Mouse (Mus musculus): ENCODE data around the gene Sctr. TPM values are rescaled to one million over a fixed set of nuclear protein-coding genes. Genes with fewer than 3 reads are reported as not detected.

The Sctr gene
- polyA plus RNA-seq, 1 experiment = 1.9 TPM

DNA sequence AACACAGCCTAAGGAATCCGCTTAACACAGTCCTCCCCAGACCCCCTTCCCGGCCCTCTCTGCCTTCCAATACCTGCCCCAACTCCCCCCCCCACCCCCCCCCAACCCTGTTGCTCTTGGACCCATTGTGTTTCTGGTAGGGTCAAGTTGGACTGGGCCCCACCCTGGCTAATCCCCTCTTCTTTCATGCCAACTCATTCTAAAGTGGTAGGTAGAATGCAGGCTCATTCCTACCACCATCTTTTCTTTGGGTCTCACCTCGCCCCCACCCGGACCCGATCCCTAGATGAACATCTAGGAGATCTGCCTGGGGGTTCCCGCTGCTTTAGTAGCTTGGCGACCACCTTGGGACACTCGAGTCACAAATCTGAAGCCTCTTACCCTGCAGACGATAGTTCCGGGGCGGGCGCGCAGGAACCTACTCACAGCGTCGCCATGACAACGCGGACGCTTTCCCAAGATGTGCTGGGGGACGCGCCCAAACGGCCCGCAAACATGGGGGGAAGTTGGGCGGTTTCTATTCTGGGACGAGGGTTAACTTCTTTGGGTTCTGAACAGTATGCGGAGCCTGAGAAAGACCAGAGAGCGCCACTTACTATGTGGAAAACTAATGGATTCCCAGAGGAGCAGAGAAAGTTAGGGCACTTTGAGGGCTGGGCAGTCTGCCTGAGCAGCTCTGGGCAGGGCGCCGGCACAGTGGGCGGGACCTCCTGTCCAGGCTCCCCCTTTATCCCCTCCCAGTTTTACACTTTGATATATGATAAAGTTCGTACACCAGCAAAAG lies 9.7 kb upstream of the Sctr start, which contains the start of gene Cfap221:
Cfap221 (minus strand) TSS at position 437 of the 784 bp plus-strand sequence.
- Histone ChIP-seq H3K79me2 (ENCODE audit: control insufficient read depth, insufficient read depth) (no peaks in the 10 kb centered on the region), H3K27me3 (ENCODE audit: control insufficient read depth, insufficient read depth, insufficient read length) (peaks cover 5% of the 10 kb centered on the region), H3K4me3 (peak within 1 kb of the TSS; percentile 10), H3K36me3 (ENCODE audit: control insufficient read depth, insufficient read depth) (no peaks in the 10 kb centered on the region), H3ac (ENCODE audit: control insufficient read depth, insufficient read length) (no peak within 1 kb of the TSS), H3K4me2 (ENCODE audit: low read depth) (peak within 1 kb of the TSS; percentile 75)
- TF ChIP-seq SRF (IDR thresholded peaks at IDR 0.05; ENCODE audit: control insufficient read depth, insufficient read length, low read depth) (no peak), CEBPB (IDR thresholded peaks at IDR 0.05; ENCODE audit: insufficient read depth, poor library complexity, severe bottlenecking) (no peak), REST (IDR thresholded peaks at IDR 0.05; ENCODE audit: insufficient read depth, insufficient read length) (no peak)

DNA sequence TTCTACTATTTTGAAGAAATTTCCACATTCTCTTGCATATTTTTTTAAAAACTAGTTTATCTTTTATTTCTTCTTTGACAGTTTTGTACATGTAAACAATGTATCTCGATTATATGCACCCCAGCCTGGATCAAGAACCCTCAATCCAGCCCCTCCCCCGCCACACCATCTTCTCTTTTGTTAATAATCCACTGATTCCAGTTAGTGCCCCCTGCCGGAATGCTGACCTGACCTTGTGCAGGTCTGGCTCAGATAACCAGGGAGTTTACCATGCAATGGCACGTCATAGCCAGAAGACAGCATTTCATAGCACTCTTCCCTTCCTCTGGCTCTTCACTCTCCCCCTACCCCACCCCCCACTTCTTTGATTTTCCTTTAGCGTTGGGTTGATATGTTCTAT lies 9.1 kb upstream of the Sctr start:
- no peaks in the 10 kb centered on the region for H3K36me3 ChIP-seq (ENCODE audit: control insufficient read depth, insufficient read depth)
- H3ac ChIP-seq (ENCODE audit: control insufficient read depth, insufficient read length) = no peak overlapping the region
- H3K4me3 ChIP-seq = peak overlapping the region; percentile 10
- TF ChIP-seq MYOD1 (IDR thresholded peaks at IDR 0.05; ENCODE audit: control insufficient read depth in 1 of 3, insufficient read length in 2 of 3, low read depth in 2 of 3) (no peak), MYOG (IDR thresholded peaks at IDR 0.05; ENCODE audit: control insufficient read depth in 1 of 3, insufficient read depth in 1 of 3, insufficient read length in 2 of 3, low read depth in 2 of 3) (no peak), SRF (IDR thresholded peaks at IDR 0.05; ENCODE audit: control insufficient read depth, insufficient read length, low read depth) (no peak), USF1 (IDR thresholded peaks at IDR 0.05; ENCODE audit: low read depth) (no peak), POLR2AphosphoS2 (IDR thresholded peaks at IDR 0.05; ENCODE audit: insufficient read length, low read depth) (no peak), E2F4 (IDR thresholded peaks at IDR 0.05; ENCODE audit: insufficient read depth) (no peak), REST (IDR thresholded peaks at IDR 0.05; ENCODE audit: insufficient read depth, insufficient read length) (no peak), TCF12 (IDR thresholded peaks at IDR 0.05; ENCODE audit: insufficient read depth, poor library complexity, severe bottlenecking) (no peak), POLR2A (IDR thresholded peaks at IDR 0.05; ENCODE audit: insufficient read length, low read depth) (no peak), TCF3 (IDR thresholded peaks at IDR 0.05; ENCODE audit: insufficient read length, low read depth) (no peak), MAX (IDR thresholded peaks at IDR 0.05; ENCODE audit: low read depth) (no peak), CEBPB (IDR thresholded peaks at IDR 0.05; ENCODE audit: insufficient read depth, poor library complexity, severe bottlenecking) (no peak)
- peaks cover 12% of the 10 kb centered on the region for H3K27me3 ChIP-seq (ENCODE audit: control insufficient read depth, insufficient read depth, insufficient read length)
- no peaks in the 10 kb centered on the region for H3K79me2 ChIP-seq (ENCODE audit: control insufficient read depth, insufficient read depth)
- peak overlapping the region; percentile 75 for H3K4me2 ChIP-seq (ENCODE audit: low read depth)

DNA sequence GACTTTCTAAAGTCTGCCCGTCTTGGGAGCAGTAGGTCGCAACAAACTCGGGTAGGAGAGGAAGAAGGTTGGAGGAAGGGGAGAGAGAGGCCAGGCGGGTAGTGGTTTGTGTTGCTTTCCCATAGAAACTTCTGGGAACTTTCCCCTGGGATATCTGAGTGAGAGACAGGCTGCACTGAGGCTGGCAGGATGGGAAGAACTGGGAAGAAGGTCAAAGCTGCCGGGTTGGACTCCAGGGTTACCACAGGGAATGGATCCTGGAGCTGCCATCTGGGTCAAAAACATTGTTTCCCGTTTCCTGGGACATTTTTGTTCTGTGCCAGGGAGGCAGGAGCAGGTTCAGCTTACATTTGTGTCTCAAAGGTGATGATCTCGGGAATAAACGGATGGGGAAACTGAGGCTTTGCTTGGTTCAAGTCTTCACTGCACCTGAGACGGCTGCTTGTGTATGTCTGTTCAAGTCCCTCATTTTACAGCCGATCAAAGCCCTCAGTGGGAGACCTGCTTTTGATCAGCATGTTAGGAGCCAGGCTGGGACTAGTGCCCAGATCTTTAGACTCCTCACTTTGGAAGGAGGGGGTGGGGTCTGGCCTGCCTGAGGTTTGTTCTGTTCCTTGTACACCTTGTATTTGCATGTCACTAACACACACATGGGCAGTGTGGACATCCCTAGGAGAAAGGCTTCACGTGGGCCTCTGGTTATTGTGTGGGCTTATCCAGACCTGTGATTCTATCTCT lies 1.3 kb downstream of the Sctr start:
- H3K36me3 ChIP-seq (ENCODE audit: control insufficient read depth, insufficient read depth) = no peaks in the 10 kb centered on the region
- no peaks in the 10 kb centered on the region for H3K79me2 ChIP-seq (ENCODE audit: control insufficient read depth, insufficient read depth)
- no peak overlapping the region for H3K4me2 ChIP-seq (ENCODE audit: low read depth)
- H3ac ChIP-seq (ENCODE audit: control insufficient read depth, insufficient read length) = no peak overlapping the region
- TF ChIP-seq MYOG (IDR thresholded peaks at IDR 0.05; ENCODE audit: control insufficient read depth in 1 of 3, insufficient read depth in 1 of 3, insufficient read length in 2 of 3, low read depth in 2 of 3) = no peak
- no peak for TF ChIP-seq CEBPB (IDR thresholded peaks at IDR 0.05; ENCODE audit: insufficient read depth, poor library complexity, severe bottlenecking)
- TF ChIP-seq POLR2A (IDR thresholded peaks at IDR 0.05; ENCODE audit: insufficient read length, low read depth) = no peak
- TF ChIP-seq MYOD1 (IDR thresholded peaks at IDR 0.05; ENCODE audit: control insufficient read depth in 1 of 3, insufficient read length in 2 of 3, low read depth in 2 of 3) = no peak
- TF ChIP-seq SRF (IDR thresholded peaks at IDR 0.05; ENCODE audit: control insufficient read depth, insufficient read length, low read depth) = no peak
- TF ChIP-seq MAX (IDR thresholded peaks at IDR 0.05; ENCODE audit: low read depth) = no peak
- TF ChIP-seq POLR2AphosphoS2 (IDR thresholded peaks at IDR 0.05; ENCODE audit: insufficient read length, low read depth) = no peak
- no peak for TF ChIP-seq E2F4 (IDR thresholded peaks at IDR 0.05; ENCODE audit: insufficient read depth)
- TF ChIP-seq REST (IDR thresholded peaks at IDR 0.05; ENCODE audit: insufficient read depth, insufficient read length) = no peak
- TF ChIP-seq USF1 (IDR thresholded peaks at IDR 0.05; ENCODE audit: low read depth) = no peak
- no peak for TF ChIP-seq TCF3 (IDR thresholded peaks at IDR 0.05; ENCODE audit: insufficient read length, low read depth)
- TF ChIP-seq TCF12 (IDR thresholded peaks at IDR 0.05; ENCODE audit: insufficient read depth, poor library complexity, severe bottlenecking) = no peak
- H3K4me3 ChIP-seq = no peak overlapping the region
- peaks cover 29% of the 10 kb centered on the region for H3K27me3 ChIP-seq (ENCODE audit: control insufficient read depth, insufficient read depth, insufficient read length)

DNA sequence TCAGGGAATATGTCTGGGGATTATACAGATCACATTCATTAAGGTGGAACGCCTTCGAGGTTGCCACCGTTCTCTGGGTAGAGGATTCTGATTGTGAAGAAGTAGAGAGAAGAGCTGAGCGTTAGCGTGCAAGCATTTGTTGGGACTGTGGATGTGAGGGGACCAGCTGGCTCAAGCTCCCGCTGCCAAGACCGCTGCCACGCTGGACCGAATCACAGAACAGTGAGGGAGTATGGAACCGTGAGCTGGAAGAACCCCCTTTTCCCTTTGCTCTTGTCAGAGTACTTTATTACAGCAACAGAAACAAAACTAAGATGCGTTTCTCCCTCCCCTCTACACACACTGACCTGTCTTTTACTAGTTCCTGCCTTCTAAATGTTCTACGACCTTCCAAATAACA lies 5.9 kb downstream of the Sctr start:
- Histone ChIP-seq H3K36me3 (ENCODE audit: control insufficient read depth, insufficient read depth) (no peaks in the 10 kb centered on the region), H3K27me3 (ENCODE audit: control insufficient read depth, insufficient read depth, insufficient read length) (peaks cover 14% of the 10 kb centered on the region), H3K4me3 (no peak overlapping the region), H3K79me2 (ENCODE audit: control insufficient read depth, insufficient read depth) (no peaks in the 10 kb centered on the region), H3ac (ENCODE audit: control insufficient read depth, insufficient read length) (no peak overlapping the region), H3K4me2 (ENCODE audit: low read depth) (no peak overlapping the region)
- TF ChIP-seq USF1 (IDR thresholded peaks at IDR 0.05; ENCODE audit: low read depth) (no peak), REST (IDR thresholded peaks at IDR 0.05; ENCODE audit: insufficient read depth, insufficient read length) (no peak), MYOG (IDR thresholded peaks at IDR 0.05; ENCODE audit: control insufficient read depth in 1 of 3, insufficient read depth in 1 of 3, insufficient read length in 2 of 3, low read depth in 2 of 3) (no peak), POLR2A (IDR thresholded peaks at IDR 0.05; ENCODE audit: insufficient read length, low read depth) (no peak), SRF (IDR thresholded peaks at IDR 0.05; ENCODE audit: control insufficient read depth, insufficient read length, low read depth) (no peak), TCF3 (IDR thresholded peaks at IDR 0.05; ENCODE audit: insufficient read length, low read depth) (no peak), POLR2AphosphoS2 (IDR thresholded peaks at IDR 0.05; ENCODE audit: insufficient read length, low read depth) (no peak), MYOD1 (IDR thresholded peaks at IDR 0.05; ENCODE audit: control insufficient read depth in 1 of 3, insufficient read length in 2 of 3, low read depth in 2 of 3) (no peak), E2F4 (IDR thresholded peaks at IDR 0.05; ENCODE audit: insufficient read depth) (no peak), MAX (IDR thresholded peaks at IDR 0.05; ENCODE audit: low read depth) (no peak), TCF12 (IDR thresholded peaks at IDR 0.05; ENCODE audit: insufficient read depth, poor library complexity, severe bottlenecking) (no peak), CEBPB (IDR thresholded peaks at IDR 0.05; ENCODE audit: insufficient read depth, poor library complexity, severe bottlenecking) (no peak)

Data from myocyte (in vitro differentiated cells).